Mouse (Mus musculus): ENCODE results near the gene Pfkfb2. TPM values are rescaled to one million over a fixed set of nuclear protein-coding genes. Genes with fewer than 3 reads are reported as not detected.
A peak's percentile ranks its signal among the peaks of the same experiment; 100 is the strongest.

Gene Pfkfb2
- polyA plus RNA-seq, 2 experiments: 1.7 to 7.2 TPM

GRCm38 (mm10) chr1:130761597-130761996 is 32.5 kb upstream of the Pfkfb2 start:
- TF ChIP-seq EP300 (IDR thresholded peaks at IDR 0.05; ENCODE audit: low read depth): no peak
- TF ChIP-seq CTCF (IDR thresholded peaks at IDR 0.05; ENCODE audit: low read depth): no peak
- DNase-seq (ENCODE audit: low read depth in 3 of 3, low spot score in 3 of 3) (no peak), ATAC-seq (ENCODE audit: insufficient read depth) (no peak)
- Histone ChIP-seq H3K27me3 (ENCODE audit: control insufficient read depth, insufficient read depth, low read length) (no peaks in the 10 kb centered on the region), H3K4me1 (replicated peaks; ENCODE audit: control insufficient read depth in 2 of 2, insufficient read depth in 2 of 2, low read length in 1 of 2) (peaks cover 13% of the 10 kb centered on the region in 2 experiments), H3K9ac (replicated peaks) (no peak overlapping the region), H3K9me3 (ENCODE audit: control insufficient read depth, low read length) (no peaks in the 10 kb centered on the region), H3K36me3 (replicated peaks; ENCODE audit: control insufficient read depth, insufficient read depth, low read depth) (no peaks in the 10 kb centered on the region), H3K4me2 (ENCODE audit: low read depth) (no peak overlapping the region), H3K27ac (no peak overlapping the region), H3K4me3 (ENCODE audit: insufficient read depth in 1 of 2, low read depth in 2 of 2, low read length in 2 of 2) (no peak overlapping the region)
- 56% methylated on average over 1 of the region's 1 CpGs for WGBS (ENCODE audit: insufficient replicate concordance)

- H3K9ac ChIP-seq (replicated peaks): no peak overlapping the region
- H3K9me3 ChIP-seq (ENCODE audit: control insufficient read depth, low read length): no peaks in the 10 kb centered on the region
- peaks cover 12 to 13% of the 10 kb centered on the region in 2 experiments for H3K4me1 ChIP-seq (replicated peaks; ENCODE audit: control insufficient read depth in 2 of 2, insufficient read depth in 2 of 2, low read length in 1 of 2)
- no peaks in the 10 kb centered on the region for H3K36me3 ChIP-seq (replicated peaks; ENCODE audit: control insufficient read depth, insufficient read depth, low read depth)
- H3K4me2 ChIP-seq (ENCODE audit: low read depth): no peak overlapping the region
- no peak for ATAC-seq (ENCODE audit: insufficient read depth)
- no peak overlapping the region for H3K27ac ChIP-seq
- TF ChIP-seq CTCF (IDR thresholded peaks at IDR 0.05; ENCODE audit: low read depth): no peak
- TF ChIP-seq EP300 (IDR thresholded peaks at IDR 0.05; ENCODE audit: low read depth): no peak
- no peak overlapping the region for H3K4me3 ChIP-seq (ENCODE audit: insufficient read depth in 1 of 2, low read depth in 2 of 2, low read length in 2 of 2)
- no peak for DNase-seq (ENCODE audit: low read depth in 3 of 3, low spot score in 3 of 3)
- no peaks in the 10 kb centered on the region for H3K27me3 ChIP-seq (ENCODE audit: control insufficient read depth, insufficient read depth, low read length)
- WGBS (ENCODE audit: insufficient replicate concordance): 54% methylated on average over 9 of the region's 9 CpGs
Measured at GRCm38 (mm10) chr1:130759689-130760088, 30.6 kb upstream of the Pfkfb2 start.

- peak overlapping the region; percentile 29 for H3K27ac ChIP-seq
- H3K4me2 ChIP-seq (ENCODE audit: low read depth): no peak overlapping the region
- no peak overlapping the region for H3K4me3 ChIP-seq (ENCODE audit: insufficient read depth in 1 of 2, low read depth in 2 of 2, low read length in 2 of 2)
- WGBS (ENCODE audit: insufficient replicate concordance): 17% methylated on average over 3 of the region's 3 CpGs
- DNase-seq (ENCODE audit: low read depth in 3 of 3, low spot score in 3 of 3): no peak
- H3K9ac ChIP-seq (replicated peaks): no peak overlapping the region
- H3K36me3 ChIP-seq (replicated peaks; ENCODE audit: control insufficient read depth, insufficient read depth, low read depth): peaks cover 19% of the 10 kb centered on the region
- ATAC-seq (ENCODE audit: insufficient read depth): peak; percentile 19; the same call in 1 of the 2 replicates
- TF ChIP-seq EP300 (IDR thresholded peaks at IDR 0.05; ENCODE audit: low read depth) (0 out of 2 replicates have a peak, but pooled peaks have one; percentile 26), CTCF (IDR thresholded peaks at IDR 0.05; ENCODE audit: low read depth) (no peak)
- H3K27me3 ChIP-seq (ENCODE audit: control insufficient read depth, insufficient read depth, low read length): no peaks in the 10 kb centered on the region
- H3K4me1 ChIP-seq (replicated peaks; ENCODE audit: control insufficient read depth in 2 of 2, insufficient read depth in 2 of 2, low read length in 1 of 2): peaks cover 56% of the 10 kb centered on the region in 2 experiments
- no peaks in the 10 kb centered on the region for H3K9me3 ChIP-seq (ENCODE audit: control insufficient read depth, low read length)
Measured at GRCm38 (mm10) chr1:130746819-130747218, 17.8 kb upstream of the Pfkfb2 start.

- ATAC-seq (ENCODE audit: insufficient read depth) (no peak), DNase-seq (ENCODE audit: low read depth in 3 of 3, low spot score in 3 of 3) (no peak)
- Histone ChIP-seq H3K36me3 (replicated peaks; ENCODE audit: control insufficient read depth, insufficient read depth, low read depth) (peaks cover 19% of the 10 kb centered on the region), H3K4me2 (ENCODE audit: low read depth) (peak overlapping the region; percentile 24), H3K9me3 (ENCODE audit: control insufficient read depth, low read length) (no peaks in the 10 kb centered on the region), H3K27me3 (ENCODE audit: control insufficient read depth, insufficient read depth, low read length) (no peaks in the 10 kb centered on the region), H3K4me3 (ENCODE audit: insufficient read depth in 1 of 2, low read depth in 2 of 2, low read length in 2 of 2) (no peak overlapping the region), H3K4me1 (replicated peaks; ENCODE audit: control insufficient read depth in 2 of 2, insufficient read depth in 2 of 2, low read length in 1 of 2) (peaks cover 60 to 62% of the 10 kb centered on the region in 2 experiments), H3K27ac (peak overlapping the region; percentile 99), H3K9ac (replicated peaks) (no peak overlapping the region)
- TF ChIP-seq EP300 (IDR thresholded peaks at IDR 0.05; ENCODE audit: low read depth) (no peak), CTCF (IDR thresholded peaks at IDR 0.05; ENCODE audit: low read depth) (no peak)
- WGBS (ENCODE audit: insufficient replicate concordance): 82% methylated on average over 3 of the region's 3 CpGs
Measured at GRCm38 (mm10) chr1:130745591-130745990, 16.5 kb upstream of the Pfkfb2 start.

- H3K9ac ChIP-seq (replicated peaks): no peak overlapping the region; the same call in 1 of the 2 replicates
- no peak for ATAC-seq (ENCODE audit: insufficient read depth)
- WGBS (ENCODE audit: insufficient replicate concordance): 78% methylated on average over 5 of the region's 5 CpGs
Measured at GRCm38 (mm10) chr1:130744961-130745360, 15.9 kb upstream of the Pfkfb2 start.

More at GRCm38 (mm10) chr1:130744961-130745360, 15.9 kb upstream of the Pfkfb2 start:
- Histone ChIP-seq H3K27me3 (ENCODE audit: control insufficient read depth, insufficient read depth, low read length) (no peaks in the 10 kb centered on the region), H3K4me1 (replicated peaks; ENCODE audit: control insufficient read depth in 2 of 2, insufficient read depth in 2 of 2, low read length in 1 of 2) (peaks cover 63 to 68% of the 10 kb centered on the region in 2 experiments), H3K36me3 (replicated peaks; ENCODE audit: control insufficient read depth, insufficient read depth, low read depth) (peaks cover 19% of the 10 kb centered on the region), H3K9me3 (ENCODE audit: control insufficient read depth, low read length) (no peaks in the 10 kb centered on the region), H3K27ac (peak overlapping the region; percentile 99), H3K4me2 (ENCODE audit: low read depth) (peak overlapping the region; percentile 39; the same call in 1 of the 2 replicates), H3K4me3 (ENCODE audit: insufficient read depth in 1 of 2, low read depth in 2 of 2, low read length in 2 of 2) (no peak overlapping the region)
- no peak for DNase-seq (ENCODE audit: low read depth in 3 of 3, low spot score in 3 of 3)
- TF ChIP-seq EP300 (IDR thresholded peaks at IDR 0.05; ENCODE audit: low read depth) (no peak), CTCF (IDR thresholded peaks at IDR 0.05; ENCODE audit: low read depth) (no peak)

Data from liver, embryonic 14.5 days (tissue).